Mouse (Mus musculus) right cerebral cortex, postnatal 36 days (tissue): ENCODE measurements around the gene Lin37.

ENCODE experiments used
- DNase-seq, 2 experiments: peaks; one replicate each; pipeline ENCODE4 v3.0.0; 2022; ENCODE audit warnings: low spot score in 2 of 2, mixed read lengths in 1 of 2

Lin37 gene

DNA sequence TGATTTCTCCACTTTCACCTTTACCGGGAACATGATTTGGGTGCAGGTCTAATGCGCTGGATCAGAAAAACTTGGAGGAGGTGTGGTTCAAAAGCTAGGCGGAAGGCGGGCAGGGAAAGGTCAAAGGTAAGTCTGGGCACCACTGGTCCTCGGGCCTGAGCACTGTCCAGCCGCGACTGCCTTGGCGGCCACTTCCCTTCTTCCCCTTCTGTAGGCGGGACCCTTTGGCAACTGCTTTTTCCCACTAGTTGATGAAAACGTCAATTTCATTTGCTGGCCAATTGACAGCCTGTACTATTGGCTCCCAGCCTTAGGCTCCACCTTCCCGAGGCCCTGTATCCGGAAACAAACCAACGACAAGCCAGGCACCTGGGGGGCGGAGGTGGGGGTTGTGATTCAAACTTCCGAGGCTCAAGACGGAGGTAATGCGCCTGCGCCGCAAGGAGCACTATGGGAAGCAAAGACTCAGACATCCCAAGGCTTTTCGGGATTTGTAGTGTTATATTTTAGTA lies at the start of gene Lin37:
TSS of gene Lin37 (minus strand) at position 396 of the 512 bp plus-strand sequence.
- peak; percentile 99 for DNase-seq

DNA sequence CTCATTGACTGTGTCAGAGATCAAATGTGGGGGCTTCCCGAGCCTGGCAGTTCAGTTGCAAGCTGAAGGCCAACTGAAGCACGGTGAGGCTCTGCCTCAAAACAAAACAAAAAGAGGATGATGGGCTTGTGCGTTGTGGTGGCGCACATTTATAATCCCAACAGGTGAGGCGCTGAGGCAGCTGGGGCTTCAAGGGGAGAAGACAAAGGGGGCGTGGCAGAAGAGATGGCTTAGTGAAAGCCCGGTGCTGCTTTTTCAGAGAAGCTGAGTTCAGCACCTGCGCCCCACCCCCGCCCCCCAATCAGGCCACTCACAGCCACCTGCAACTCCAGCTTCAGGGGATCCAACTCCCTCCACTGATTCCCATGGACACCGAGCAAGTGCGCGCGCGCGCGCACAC lies 48.8 kb upstream of the Lin37 start:
- DNase-seq: no peak

DNA sequence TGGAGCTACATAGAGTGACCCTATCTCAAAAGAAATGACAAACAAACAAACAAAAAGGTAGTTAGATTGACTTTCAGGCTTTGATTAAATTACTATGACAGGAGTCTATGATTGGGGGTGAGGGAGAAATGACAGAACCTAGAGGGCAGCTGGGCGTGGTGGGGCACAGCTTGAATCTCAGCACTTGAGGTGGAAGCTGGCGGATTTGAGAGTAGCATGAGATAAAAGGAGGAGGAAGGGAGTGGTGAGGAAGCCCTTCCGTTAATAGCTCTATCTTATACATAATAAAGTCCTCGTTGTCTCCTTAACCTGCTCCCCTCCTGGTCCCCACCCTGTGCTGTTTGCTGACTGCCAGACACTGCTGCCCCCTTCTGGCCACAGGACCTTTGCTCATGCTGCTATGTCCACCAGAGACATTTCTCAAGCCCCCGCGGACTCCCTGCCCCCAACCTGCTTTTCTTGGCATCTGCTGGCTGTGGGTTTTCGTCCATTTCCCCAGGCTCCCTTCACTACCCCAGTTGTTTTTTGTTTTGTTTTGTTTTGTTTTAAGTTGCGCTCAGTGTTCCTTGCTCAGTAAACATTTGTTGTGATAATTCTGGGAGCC lies 48.2 kb upstream of the Lin37 start:
- DNase-seq: no peak

DNA sequence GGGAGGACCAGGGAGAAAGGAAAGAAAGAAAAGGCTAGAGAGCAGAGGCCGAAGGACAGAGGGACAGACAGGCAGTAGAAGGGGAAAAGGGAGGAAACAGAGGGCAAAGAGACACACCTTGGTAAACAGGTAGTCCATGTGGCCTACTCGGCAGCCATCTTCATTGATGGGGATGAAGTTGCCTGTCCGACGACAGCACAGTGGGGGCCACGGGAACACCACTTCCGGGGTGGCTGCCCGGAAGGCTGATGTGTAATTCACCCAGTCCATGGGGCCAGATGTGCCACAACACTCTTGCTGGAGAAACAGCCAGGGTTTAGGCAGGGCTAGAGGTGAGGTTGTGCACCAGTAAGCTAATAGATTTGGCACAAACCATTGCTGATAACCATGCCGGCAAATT lies 45.3 kb upstream of the Lin37 start:
- no peak for DNase-seq

DNA sequence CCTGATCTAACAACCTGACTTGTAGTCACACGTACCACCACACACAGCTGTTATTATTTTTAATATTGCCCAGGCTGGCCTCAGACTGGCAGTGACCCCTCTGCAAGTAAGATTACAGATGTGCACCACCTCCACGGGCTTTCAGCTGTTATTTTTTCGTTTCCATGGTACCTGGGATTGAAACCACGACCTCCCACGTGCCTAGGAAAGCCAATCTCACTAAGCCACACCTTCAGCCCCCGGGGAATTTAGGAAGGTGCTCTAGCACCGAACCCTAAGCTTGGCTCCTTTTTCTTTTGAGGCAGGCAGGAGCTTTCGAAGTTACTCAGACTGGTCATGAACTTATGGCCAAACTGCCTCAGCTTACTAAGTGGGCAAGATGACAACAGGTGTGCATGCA lies 44.8 kb upstream of the Lin37 start:
- DNase-seq: no peak

DNA sequence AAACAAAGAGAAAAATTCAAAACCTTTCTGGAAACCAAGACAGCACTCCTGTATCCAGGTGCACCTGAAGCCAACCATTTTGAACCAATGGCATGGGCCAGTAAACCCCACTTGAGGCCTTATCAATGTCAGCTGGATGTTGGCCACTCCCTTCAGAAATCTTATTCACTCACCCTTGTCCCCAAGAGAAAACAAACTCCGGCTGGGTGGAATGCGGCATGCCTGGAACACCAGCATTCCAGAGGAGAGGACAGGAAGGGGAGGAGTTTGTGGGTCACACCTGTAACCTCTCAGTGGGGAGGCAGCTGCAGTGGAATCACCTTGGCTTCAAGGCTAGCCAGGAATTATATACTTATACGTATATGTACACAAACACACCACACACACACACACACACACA lies 42.9 kb upstream of the Lin37 start:
- DNase-seq: no peak

DNA sequence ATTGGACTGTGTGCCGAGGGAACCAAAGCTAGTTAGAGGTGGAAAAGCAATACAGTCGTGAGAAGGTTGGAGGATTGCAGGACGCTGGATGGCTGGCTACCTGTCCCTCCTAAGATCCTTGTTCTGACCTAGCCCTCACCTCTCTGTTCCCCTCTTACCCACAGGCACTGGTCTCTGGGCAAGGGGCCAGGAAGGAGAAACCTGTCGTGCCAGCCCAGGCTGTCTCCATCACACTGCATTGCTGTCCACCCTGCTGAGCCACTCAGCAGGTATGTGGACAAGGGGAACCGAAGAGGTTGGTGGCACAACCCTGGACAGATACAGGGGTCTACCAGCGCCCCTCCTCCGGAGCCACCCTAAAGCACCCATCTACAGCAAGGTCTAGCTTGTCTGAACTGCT lies 41.0 kb upstream of the Lin37 start:
- no peak for DNase-seq

DNA sequence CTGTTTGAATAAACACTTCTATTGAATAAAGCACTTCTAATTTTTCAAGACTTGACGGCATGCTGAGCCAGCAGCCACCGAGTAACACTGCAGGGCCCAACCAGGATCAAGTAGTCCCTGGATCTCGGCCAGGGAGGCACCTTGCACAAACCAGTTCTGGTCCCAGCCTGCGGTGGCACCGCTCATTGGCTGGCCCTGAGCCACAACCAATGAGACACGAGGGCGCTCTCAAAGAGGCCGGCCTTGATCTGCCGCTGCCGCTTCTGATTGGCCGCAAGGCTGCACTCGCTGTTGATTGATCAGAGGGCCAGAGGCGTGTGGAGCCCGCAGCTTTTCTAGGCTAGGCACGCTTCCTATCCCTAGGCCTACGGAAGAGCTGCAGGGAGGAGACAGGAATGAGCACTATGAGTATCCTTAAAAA lies 40.3 kb upstream of the Lin37 start:
- DNase-seq: peak; percentile 86 to 92

DNA sequence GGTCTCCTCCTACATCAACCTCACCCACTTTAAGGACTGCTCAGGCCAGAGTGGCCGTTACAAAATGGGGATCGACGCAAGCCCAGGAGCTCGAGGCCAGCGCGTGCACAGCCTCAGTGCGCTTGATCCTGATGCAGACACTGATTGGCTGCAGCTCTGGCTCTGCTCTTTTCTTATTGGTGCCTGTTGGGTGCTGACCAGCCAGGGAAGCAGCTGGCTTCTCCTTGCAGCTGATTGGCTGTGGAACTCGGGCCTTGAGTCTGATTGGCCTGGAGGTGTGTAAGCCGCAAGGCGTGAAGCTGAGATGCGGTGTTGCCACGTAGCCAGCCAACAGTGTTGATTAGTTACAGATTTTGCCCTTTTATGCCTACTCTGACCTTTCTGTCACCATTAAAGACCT lies 39.1 kb upstream of the Lin37 start, which contains the start of gene Zbtb32:
TSS of gene Zbtb32 (minus strand) at position 124 of the 400 bp plus-strand sequence.
- no peak for DNase-seq

DNA sequence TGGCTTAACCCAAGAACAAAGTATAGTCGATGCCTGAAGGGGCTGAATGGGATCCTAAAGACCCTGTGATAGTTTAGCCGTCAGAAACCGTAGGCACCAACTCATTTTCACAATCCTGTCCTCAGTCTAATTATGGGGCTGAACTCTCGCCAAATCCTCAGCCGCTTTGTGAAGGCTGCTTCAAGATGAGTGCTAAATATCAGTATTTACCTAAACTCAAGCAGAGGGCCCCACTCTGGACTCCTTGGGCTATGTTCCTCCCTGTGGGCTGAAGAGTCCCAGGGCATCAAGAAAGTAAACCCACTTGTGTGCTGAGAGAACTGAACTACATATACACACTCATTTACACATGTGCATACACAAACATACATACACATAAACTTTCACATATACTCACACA lies 37.2 kb upstream of the Lin37 start:
- no peak for DNase-seq

DNA sequence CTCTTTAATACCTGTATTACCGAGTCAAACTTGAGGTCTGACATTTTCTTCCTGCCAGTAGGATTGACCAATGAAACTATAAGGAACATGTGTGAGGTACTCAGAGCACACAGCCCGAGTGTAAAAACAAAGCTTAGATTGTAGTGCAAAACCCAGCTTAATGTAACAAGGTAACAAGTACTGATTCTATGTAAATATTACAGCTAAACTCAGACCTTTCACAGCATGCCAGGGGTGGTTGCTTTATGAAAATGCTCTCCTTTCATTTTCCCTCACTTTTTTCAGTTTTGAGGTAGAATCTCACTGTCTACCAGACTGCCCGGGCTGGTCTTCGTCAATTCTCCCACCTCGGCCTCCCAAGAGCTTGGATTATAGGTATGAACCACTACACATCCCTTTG lies 36.5 kb upstream of the Lin37 start:
- DNase-seq: no peak

DNA sequence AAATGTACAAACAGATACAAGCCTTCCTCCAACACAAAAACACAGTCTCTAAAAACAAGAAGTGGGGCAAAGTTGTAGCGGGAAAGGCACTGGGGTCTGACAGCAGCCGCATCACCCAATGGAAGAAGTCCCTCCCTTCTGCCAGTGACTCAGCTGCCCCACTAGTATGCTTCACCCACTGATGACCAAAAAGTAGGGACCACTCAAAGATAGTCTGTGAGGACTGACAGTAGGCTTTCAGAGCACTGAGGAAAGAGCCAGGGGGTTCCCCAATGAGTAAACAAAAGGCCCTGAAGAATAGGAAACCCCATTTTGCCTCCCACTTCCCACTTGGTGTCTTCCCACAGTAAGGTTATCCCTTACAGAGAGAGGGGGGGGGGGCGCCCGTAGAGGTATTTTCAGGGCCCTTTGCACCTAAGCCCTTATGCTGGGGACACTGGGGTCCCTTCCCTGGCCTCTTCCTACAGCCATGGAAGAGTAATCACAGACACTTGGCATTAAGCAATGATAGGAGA lies 34.9 kb upstream of the Lin37 start:
- DNase-seq: no peak

DNA sequence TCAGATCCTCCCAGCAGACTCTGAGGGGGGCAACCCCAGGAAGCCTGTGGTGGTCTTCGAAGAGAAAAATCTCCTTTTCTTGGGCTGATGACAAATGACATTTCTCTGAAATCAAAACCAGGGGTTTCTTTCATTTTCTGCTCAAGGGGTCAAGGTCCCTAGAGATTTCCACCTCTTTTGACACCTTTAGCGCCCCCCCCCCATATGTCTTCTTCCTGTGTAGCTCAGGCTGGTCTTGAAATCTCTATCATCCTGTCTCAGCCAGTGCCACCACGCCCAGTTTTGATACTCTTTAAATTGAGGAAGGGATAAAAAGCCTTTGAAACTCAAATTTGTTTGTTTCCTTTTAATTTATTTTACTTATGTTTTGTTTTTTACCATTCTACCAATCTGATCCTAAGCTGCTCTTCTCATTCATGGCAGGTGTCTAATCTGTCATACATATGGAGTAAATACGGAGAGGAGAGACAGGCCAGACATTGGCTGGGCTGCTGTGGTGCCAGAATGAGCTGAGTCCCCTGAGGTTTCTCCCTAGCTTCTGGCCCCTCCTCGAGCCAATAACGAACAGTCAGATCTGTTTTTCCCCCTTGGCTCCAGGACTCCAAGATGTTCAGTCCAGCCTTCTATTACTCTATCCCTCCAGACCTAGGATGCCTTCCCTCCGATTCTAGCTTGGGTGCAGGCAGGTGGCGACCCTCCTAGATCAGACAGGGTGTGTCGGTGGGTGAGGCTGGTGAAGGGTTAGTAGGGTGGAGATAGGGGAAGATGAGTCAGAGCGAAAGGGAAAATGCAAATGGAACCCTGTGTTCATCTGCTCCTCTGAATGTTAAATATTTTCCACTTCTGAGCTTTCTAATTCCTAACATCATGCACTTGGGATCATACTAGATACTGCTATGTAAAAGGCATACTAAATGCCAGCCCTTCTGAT lies 34.2 kb upstream of the Lin37 start:
- DNase-seq: no peak

DNA sequence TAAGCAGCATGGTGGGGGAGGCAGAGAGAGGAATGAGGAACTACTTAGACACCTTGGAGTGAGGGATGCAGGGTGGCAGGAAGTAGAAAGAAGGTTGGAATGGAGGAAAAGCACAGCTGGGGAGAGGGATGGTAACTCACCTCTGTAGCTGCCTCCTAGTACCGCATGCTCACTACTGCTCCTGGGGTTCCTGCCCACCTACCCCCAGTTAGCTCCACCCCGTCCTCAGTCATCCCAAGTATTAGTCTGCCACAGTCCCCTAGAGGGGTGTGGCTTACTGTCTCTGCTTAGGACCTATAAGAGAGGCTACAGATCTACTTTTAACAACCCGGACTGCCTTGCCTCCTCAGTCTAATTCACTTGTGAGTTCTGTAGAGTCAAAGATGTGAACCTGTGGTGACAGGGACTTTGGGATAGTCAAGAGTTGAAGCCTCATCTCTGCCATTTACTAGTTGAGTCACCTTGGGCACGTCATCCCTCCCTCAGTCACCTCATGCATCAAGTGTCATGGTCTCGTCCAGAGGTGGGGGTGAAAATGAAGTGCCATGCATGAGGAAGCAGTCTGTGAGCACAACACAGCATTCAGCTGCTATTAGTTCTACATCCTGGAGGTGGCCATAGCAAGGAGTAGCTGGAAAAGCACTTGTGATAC lies 33.3 kb upstream of the Lin37 start:
- DNase-seq: no peak

DNA sequence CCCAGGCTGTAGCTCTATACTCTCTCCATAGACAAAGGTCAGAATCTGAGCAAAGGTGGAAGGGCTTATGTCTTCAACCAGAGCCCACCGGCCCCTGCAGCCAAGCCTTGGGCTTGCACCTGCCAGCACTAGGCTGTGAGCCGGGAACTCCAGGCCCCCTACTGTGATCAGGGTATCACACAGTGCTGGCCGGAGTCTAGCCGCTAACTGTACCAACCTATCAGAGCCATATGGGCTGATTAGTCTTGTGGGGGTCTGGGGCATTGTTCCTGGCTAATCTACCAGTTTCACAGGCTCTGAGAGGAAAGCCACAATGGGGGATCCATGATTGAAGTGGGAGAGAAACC lies 31.9 kb upstream of the Lin37 start:
- no peak for DNase-seq

DNA sequence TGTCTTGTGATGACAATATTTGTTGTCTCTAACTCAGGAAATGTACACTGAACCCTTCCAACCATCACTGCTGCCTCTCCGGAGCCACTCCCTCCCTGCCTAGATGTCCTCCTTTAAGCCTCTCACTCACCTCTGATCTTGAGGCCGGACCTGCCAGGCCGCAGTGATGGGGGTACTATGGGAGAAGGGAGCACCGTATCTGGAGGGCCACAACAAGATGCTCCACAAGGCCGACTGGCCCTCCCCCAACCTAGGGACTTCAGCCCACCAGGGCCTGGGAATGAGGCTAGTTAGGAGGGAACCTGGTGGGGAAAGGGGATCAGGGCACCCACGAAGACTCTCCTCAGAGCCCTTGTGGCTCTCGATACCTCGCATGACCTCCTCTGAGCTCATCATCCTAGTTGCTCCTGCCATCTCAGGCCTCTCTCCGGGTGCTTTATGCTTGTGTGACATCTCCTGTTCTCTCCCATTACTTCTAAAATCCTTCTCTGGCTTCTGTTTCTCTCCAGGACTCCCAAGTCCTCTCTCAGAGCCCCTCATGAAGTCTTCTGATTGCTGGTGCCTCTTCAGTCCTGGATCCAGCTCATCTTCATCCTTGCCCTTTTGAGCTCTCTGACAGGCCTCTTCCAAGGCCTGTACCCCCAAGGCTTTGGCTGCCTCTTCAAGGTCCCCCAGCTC lies 31.4 kb upstream of the Lin37 start:
- DNase-seq: no peak

DNA sequence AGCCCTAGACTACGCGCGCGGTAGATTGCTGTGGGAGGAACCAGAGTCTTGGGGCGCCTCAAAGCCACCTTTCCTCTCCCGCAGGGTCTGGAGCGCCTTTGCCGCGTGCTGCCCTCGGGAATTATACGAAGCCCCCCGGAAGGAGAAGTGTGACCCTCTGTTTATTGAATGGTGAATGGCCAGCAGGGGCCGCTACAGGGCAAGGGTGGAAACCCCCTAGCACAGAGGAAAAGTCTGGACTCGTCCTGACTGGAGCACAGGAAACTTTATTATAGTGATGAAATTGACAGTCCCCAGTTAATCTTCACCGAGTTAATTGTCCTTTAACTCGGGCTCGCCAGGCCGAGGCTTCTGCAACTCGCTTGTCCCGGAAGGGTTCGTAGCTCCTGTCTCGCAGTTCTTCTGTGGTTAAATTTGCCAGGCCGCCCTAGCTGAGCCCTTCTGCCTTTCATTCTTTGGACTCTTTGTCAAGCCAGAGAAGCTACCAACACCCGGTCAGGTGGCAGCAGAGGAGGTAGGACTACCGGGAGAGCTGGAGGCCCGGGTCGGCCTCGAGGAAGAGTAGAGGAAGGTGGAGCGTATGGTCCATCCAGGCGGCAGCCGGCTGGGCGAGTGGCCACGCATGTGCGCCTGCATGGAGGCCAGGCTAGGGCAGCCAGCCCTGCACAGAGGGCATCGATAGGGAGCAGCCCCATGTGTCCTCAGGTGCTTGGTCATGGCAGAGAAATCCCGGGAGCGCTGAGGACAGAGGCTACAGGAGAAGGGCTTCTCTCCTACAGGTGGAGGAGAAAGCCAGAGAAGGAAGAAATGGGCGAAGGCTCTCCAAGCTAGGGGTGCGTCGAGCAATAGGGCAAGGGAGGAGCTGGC lies 30.0 kb upstream of the Lin37 start:
- DNase-seq: peak in 1 of 2 experiments; percentile 58

DNA sequence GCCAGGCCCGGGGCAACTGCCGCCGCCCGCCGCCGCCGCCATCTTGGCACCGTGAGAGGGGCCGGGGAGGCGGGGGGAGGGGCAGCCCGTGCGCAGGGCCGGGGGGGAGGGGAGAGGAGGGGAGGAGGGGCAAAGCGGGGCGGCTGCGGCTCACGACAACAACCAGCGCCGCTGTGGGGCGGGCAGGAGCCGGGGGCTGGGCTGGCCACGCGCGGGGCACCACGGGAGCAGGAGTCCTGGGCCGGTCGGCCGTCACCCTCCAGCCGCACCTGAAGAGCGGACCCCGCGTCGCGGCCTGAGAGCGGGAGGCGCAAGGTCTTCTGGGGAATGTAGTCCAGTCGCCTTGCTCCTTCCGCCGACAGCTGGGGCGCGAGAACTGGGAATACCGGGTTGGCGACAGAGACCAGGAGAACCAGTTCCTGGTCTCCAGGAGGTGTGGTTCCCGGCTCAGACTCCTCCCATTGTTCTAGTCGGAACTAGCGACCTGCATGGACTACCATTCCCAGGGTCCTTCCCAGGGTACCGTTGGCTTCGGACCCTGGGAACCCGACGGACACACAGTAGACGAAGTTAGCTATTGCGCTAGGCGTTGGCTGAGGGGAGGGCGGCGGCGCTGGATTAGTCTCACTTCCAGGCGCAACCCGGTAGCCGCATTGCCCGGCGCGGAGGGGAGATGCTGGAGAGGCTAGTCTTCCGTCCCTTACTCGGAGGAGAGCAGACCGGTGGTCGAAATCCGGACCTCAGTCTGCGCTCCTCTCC lies 29.2 kb upstream of the Lin37 start, which contains the start of gene Kmt2b:
TSS of gene Kmt2b (minus strand) at position 51 of the 759 bp plus-strand sequence.
- DNase-seq: peak; percentile 96 to 97

DNA sequence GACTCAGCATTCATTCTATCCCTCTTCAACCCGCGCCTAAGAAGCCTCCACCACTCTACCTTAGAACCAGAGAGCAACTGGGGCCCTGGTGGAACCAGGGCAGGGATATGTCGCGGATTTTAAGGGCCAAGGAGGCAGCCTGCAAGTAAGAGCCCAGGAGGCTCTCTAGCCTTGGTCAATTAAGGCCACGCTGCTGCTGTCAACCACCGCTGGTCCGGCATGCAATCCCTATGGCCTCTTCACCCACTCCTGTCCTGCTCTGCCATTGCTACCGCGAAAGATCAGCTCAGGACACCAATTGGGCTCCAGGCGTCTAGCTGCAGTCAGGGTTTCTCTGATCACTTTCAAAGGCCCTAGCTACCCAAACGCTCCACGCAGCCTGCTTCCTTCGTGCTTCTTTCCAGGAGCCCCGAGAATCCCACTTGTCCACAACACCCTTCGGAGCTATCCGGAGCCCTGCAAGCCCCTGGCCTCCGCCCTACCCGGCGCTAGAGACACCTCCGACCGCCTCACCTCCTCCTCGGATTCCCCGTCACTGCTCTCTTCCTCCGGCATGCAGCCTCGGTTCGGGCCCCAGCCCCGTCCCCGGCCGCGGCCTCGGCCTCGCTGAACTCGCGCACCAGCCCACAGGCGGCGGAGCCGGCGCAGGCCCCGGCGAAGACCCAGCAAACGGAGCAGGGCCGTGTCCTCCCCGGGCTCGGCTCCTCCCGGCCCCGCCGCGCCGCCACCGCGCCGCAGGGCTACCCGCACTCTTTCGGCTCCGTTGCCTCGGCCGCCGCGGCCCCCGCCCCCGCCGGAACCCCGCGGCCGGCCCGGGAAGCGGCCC lies 28.4 kb upstream of the Lin37 start:
- no peak for DNase-seq
